Mouse (Mus musculus) forebrain, embryonic 10.5 days (tissue): ENCODE results near the gene Bicdl1. TPM values are rescaled to one million over a fixed set of nuclear protein-coding genes. Genes with fewer than 3 reads are reported as not detected.

Source experiments
- DNase-seq: peaks from one replicate; pipeline ENCODE4 v3.0.0-alpha.2; 2017; ENCODE audit warnings: low spot score; ENCODE audit errors: extremely low spot score
- H3K27ac ChIP-seq: fragments of 300-500 bp; sonication (generic); 2 replicates; pipeline ENCODE4 v1.5.1; 2016; ENCODE audit warnings: mild to moderate bottlenecking
- H3K27me3 ChIP-seq: fragments of 300-500 bp; sonication (generic); 2 replicates; pipeline ENCODE4 v1.6.1; 2016; ENCODE audit warnings: mild to moderate bottlenecking; ENCODE audit not compliant: poor library complexity, severe bottlenecking
- H3K36me3 ChIP-seq: fragments of 300-500 bp; sonication (generic); replicated peaks from 2 replicates; pipeline ENCODE4 v1.6.1; 2016; ENCODE audit warnings: mild to moderate bottlenecking, moderate library complexity
- H3K4me1 ChIP-seq: fragments of 300-500 bp; sonication (generic); 2 replicates; pipeline ENCODE4 v1.6.1; 2016
- H3K4me3 ChIP-seq: fragments of 300-500 bp; sonication (generic); 2 replicates; pipeline ENCODE4 v1.5.1; 2016; ENCODE audit warnings: mild to moderate bottlenecking, moderate library complexity
- H3K9me3 ChIP-seq: fragments of 300-500 bp; sonication (generic); 2 replicates; pipeline ENCODE4 v1.6.1; 2016; ENCODE audit warnings: mild to moderate bottlenecking, moderate library complexity
- WGBS: fragments of 180-500 bp; shearing (Covaris S2); methylation state at CpG from one replicate; pipeline ENCODE4 v1.1.7; 2016; 5-methylcytosine and 5-hydroxymethylcytosine counted together
- polyA plus RNA-seq: library from polyadenylated mRNA; unstranded; fragments of >200 nt; fragmentation: Nextera tagmentation; extraction: Ambion mirVana; gene quantifications from 2 replicates; pipeline ENCODE4 v1.2.1, GENCODE M21; 2016

Bicdl1 gene
- polyA plus RNA-seq, 1 experiment from 2014 or later: 7.5 TPM

- H3K9me3 ChIP-seq: no peaks in the 10 kb centered on the region
- DNase-seq: peak; percentile 91
- H3K4me1 ChIP-seq: peaks cover 41% of the 10 kb centered on the region
- H3K27me3 ChIP-seq: no peaks in the 10 kb centered on the region
- peaks cover 10% of the 10 kb centered on the region for H3K36me3 ChIP-seq
- H3K27ac ChIP-seq: peak within 1 kb of the TSS; percentile 92
- WGBS: under 1% methylated on average over 81 of the region's 125 CpGs
- peak within 1 kb of the TSS; percentile 88 for H3K4me3 ChIP-seq
Observed at GRCm38 (mm10) chr5:115631505-115632357, 99.7 kb downstream of the Bicdl1 start, which contains the start of gene Rab35. Gene Rab35 (plus strand): TSS chr5:115631908.

GRCm38 (mm10) chr5:115630291-115630690 lies 101.1 kb downstream of the Bicdl1 start:
- H3K4me1 ChIP-seq: peaks cover 40% of the 10 kb centered on the region
- no peaks in the 10 kb centered on the region for H3K9me3 ChIP-seq
- H3K36me3 ChIP-seq: peaks cover 10% of the 10 kb centered on the region
- H3K4me3 ChIP-seq: peak overlapping the region; percentile 88; the same call in 1 of the 2 replicates
- no peaks in the 10 kb centered on the region for H3K27me3 ChIP-seq
- H3K27ac ChIP-seq: no peak overlapping the region
- WGBS: 50% methylated on average over 5 of the region's 5 CpGs
- DNase-seq: no peak

GRCm38 (mm10) chr5:115629672-115630071 lies 101.7 kb downstream of the Bicdl1 start:
- Histone ChIP-seq H3K27me3 (no peaks in the 10 kb centered on the region), H3K4me1 (peaks cover 36% of the 10 kb centered on the region), H3K9me3 (no peaks in the 10 kb centered on the region), H3K27ac (no peak overlapping the region), H3K36me3 (peaks cover 8% of the 10 kb centered on the region), H3K4me3 (no peak overlapping the region)
- DNase-seq: no peak
- 94% methylated on average over 4 of the region's 4 CpGs for WGBS

GRCm38 (mm10) chr5:115628083-115628482 lies 103.3 kb downstream of the Bicdl1 start:
- Histone ChIP-seq H3K27ac (no peak overlapping the region), H3K27me3 (no peaks in the 10 kb centered on the region), H3K4me3 (no peak overlapping the region), H3K4me1 (peaks cover 25% of the 10 kb centered on the region), H3K9me3 (no peaks in the 10 kb centered on the region), H3K36me3 (peaks cover 9% of the 10 kb centered on the region)
- DNase-seq: no peak
- WGBS: 83% methylated on average over 8 of the region's 8 CpGs

GRCm38 (mm10) chr5:115626237-115626886 lies 105.1 kb downstream of the Bicdl1 start:
- no peak for DNase-seq
- H3K27me3 ChIP-seq: no peaks in the 10 kb centered on the region
- WGBS: 88% methylated on average over 10 of the region's 10 CpGs
- H3K4me1 ChIP-seq: peaks cover 15% of the 10 kb centered on the region
- peak overlapping the region; percentile 21; the same call in 1 of the 2 replicates for H3K27ac ChIP-seq
- no peaks in the 10 kb centered on the region for H3K9me3 ChIP-seq
- no peak overlapping the region for H3K4me3 ChIP-seq
- peaks cover 21% of the 10 kb centered on the region for H3K36me3 ChIP-seq

GRCm38 (mm10) chr5:115623694-115624440 lies 107.6 kb downstream of the Bicdl1 start:
- H3K36me3 ChIP-seq: peaks cover 46% of the 10 kb centered on the region
- WGBS: 86% methylated on average over 9 of the region's 9 CpGs
- no peaks in the 10 kb centered on the region for H3K27me3 ChIP-seq
- no peak overlapping the region for H3K27ac ChIP-seq
- 0 out of 2 replicates have a peak, but pooled peaks cover 4% of the 10 kb centered on the region for H3K4me1 ChIP-seq
- H3K4me3 ChIP-seq: no peak overlapping the region
- no peak for DNase-seq
- H3K9me3 ChIP-seq: no peaks in the 10 kb centered on the region

- H3K36me3 ChIP-seq: peaks cover 58% of the 10 kb centered on the region
- H3K9me3 ChIP-seq: no peaks in the 10 kb centered on the region
- no peak overlapping the region for H3K27ac ChIP-seq
- DNase-seq: no peak
- WGBS: 90% methylated on average over 7 of the region's 7 CpGs
- no peak overlapping the region; the same call in 1 of the 2 replicates for H3K4me3 ChIP-seq
- no peaks in the 10 kb centered on the region for H3K27me3 ChIP-seq
- 0 out of 2 replicates have a peak, but pooled peaks cover 4% of the 10 kb centered on the region for H3K4me1 ChIP-seq
Observed at GRCm38 (mm10) chr5:115622686-115623085, 108.7 kb downstream of the Bicdl1 start.

GRCm38 (mm10) chr5:115619690-115620089 lies 111.7 kb downstream of the Bicdl1 start:
- H3K4me1 ChIP-seq: 0 out of 2 replicates have a peak, but pooled peaks cover 4% of the 10 kb centered on the region
- DNase-seq: no peak
- H3K27ac ChIP-seq: no peak overlapping the region
- H3K9me3 ChIP-seq: no peaks in the 10 kb centered on the region
- H3K4me3 ChIP-seq: no peak overlapping the region
- H3K27me3 ChIP-seq: no peaks in the 10 kb centered on the region
- WGBS: 94% methylated on average over 15 of the region's 15 CpGs
- peaks cover 88% of the 10 kb centered on the region for H3K36me3 ChIP-seq

GRCm38 (mm10) chr5:115614948-115615347 lies 116.5 kb downstream of the Bicdl1 start:
- peak; percentile 44 for DNase-seq
- no peak overlapping the region for H3K4me3 ChIP-seq
- no peaks in the 10 kb centered on the region for H3K4me1 ChIP-seq
- H3K9me3 ChIP-seq: no peaks in the 10 kb centered on the region
- 87% methylated on average over 7 of the region's 7 CpGs for WGBS
- peaks cover 100% of the 10 kb centered on the region for H3K36me3 ChIP-seq
- H3K27me3 ChIP-seq: no peaks in the 10 kb centered on the region
- H3K27ac ChIP-seq: no peak overlapping the region

GRCm38 (mm10) chr5:115613332-115613731 lies 118.1 kb downstream of the Bicdl1 start:
- Histone ChIP-seq H3K36me3 (peaks cover 100% of the 10 kb centered on the region), H3K9me3 (no peaks in the 10 kb centered on the region), H3K27me3 (no peaks in the 10 kb centered on the region), H3K4me1 (no peaks in the 10 kb centered on the region), H3K4me3 (no peak overlapping the region), H3K27ac (no peak overlapping the region)
- 93% methylated on average over 9 of the region's 9 CpGs for WGBS
- no peak for DNase-seq

- 92% methylated on average over 11 of the region's 11 CpGs for WGBS
- no peak for DNase-seq
- H3K36me3 ChIP-seq: peaks cover 100% of the 10 kb centered on the region
Observed at GRCm38 (mm10) chr5:115611566-115611965, 119.9 kb downstream of the Bicdl1 start.

GRCm38 (mm10) chr5:115603561-115603960 lies 127.9 kb downstream of the Bicdl1 start:
- no peaks in the 10 kb centered on the region for H3K27me3 ChIP-seq
- H3K4me3 ChIP-seq: no peak overlapping the region
- no peak overlapping the region for H3K27ac ChIP-seq
- H3K4me1 ChIP-seq: no peaks in the 10 kb centered on the region
- WGBS: 92% methylated on average over 6 of the region's 6 CpGs
- peaks cover 100% of the 10 kb centered on the region for H3K36me3 ChIP-seq
- no peak for DNase-seq
- no peaks in the 10 kb centered on the region for H3K9me3 ChIP-seq

More at GRCm38 (mm10) chr5:115611566-115611965, 119.9 kb downstream of the Bicdl1 start:
- no peak overlapping the region for H3K27ac ChIP-seq
- H3K9me3 ChIP-seq: no peaks in the 10 kb centered on the region
- no peaks in the 10 kb centered on the region for H3K4me1 ChIP-seq
- no peak overlapping the region for H3K4me3 ChIP-seq
- no peaks in the 10 kb centered on the region for H3K27me3 ChIP-seq
